Mouse (Mus musculus): ENCODE measurements around the gene Tle2. TPM values are rescaled to one million over a fixed set of nuclear protein-coding genes. Genes with fewer than 3 reads are reported as not detected.

The Tle2 gene
- polyA plus RNA-seq, 1 experiment from 2014 or later, result 37.3 TPM

DNA sequence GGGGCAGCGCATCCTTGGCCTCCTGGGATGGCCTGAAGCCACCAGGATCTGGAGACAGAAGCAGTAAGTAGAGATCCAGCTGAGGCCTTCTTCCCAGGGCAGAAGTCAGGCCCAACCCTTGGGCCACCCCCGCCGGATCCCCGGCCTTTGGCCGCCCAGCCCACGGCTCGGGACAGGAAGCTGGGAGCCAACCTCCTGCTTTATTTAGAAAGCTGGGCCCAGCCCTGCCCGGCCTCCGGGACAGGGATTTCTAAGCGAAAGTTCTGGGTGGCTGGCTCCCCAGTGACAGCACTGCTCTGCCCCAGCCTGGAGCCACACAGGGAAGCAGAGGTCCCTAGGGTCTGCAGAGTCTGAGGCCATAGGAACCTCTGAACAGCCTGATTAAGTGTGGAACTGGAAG lies 32.6 kb upstream of the Tle2 start:
- Histone ChIP-seq H3K4me3 (ENCODE audit: low read depth, low read length) (no peak overlapping the region), H3K36me3 (ENCODE audit: control insufficient read depth, insufficient read depth, low read length) (no peaks in the 10 kb centered on the region), H3K9ac (replicated peaks; ENCODE audit: low read depth, low read length) (no peak overlapping the region), H3K27me3 (ENCODE audit: control insufficient read depth, insufficient read depth, low read length) (no peaks in the 10 kb centered on the region), H3K4me2 (ENCODE audit: low read depth, low read length) (no peak overlapping the region), H3K27ac (ENCODE audit: low read depth, low read length) (no peak overlapping the region), H3K9me3 (ENCODE audit: control insufficient read depth, low read length) (no peaks in the 10 kb centered on the region), H3K4me1 (ENCODE audit: control insufficient read depth, insufficient read depth, low read length) (peaks cover 30% of the 10 kb centered on the region)
- 84% methylated on average over 10 of the region's 10 CpGs for WGBS
- no peak for ATAC-seq (ENCODE audit: low read depth)

DNA sequence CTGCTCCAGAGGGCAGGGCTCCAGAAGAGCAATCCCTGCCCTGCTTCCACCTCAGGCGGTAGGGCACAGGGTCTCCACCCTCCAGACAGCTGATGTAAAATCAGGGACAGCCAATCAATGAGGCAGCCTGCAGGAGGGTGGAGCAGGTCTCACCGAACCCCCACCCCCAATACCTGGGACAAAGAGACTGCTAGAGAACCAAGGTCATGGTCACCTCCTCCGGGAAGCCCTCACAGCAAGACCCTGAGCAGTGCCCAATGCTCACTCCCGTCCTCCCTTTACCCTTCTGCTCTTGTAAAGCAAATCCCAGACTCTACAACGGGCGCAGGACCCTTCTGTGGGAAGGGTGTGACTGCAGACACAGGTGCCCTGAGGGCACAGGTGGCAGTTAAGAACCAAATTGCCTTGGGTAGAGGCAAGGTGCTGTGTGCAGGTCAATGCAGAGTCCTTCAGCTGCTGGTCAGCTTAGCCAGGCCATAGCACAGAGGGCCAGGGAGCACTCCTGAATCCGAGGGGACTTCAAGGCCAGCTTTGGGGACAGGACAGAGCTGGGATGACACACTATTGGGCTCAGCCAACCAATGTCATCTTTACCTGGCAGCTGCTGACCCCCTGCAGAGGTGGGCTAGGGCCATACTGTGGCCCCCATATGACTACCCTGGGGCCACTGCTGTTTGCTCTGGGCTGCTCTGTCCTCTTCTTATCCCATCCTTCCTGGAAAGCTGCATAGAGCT lies 31.5 kb upstream of the Tle2 start:
- Histone ChIP-seq H3K9me3 (ENCODE audit: control insufficient read depth, low read length) (no peaks in the 10 kb centered on the region), H3K27ac (ENCODE audit: low read depth, low read length) (no peak overlapping the region), H3K4me2 (ENCODE audit: low read depth, low read length) (peak overlapping the region; percentile 66), H3K4me1 (ENCODE audit: control insufficient read depth, insufficient read depth, low read length) (peaks cover 30% of the 10 kb centered on the region), H3K27me3 (ENCODE audit: control insufficient read depth, insufficient read depth, low read length) (no peaks in the 10 kb centered on the region), H3K4me3 (ENCODE audit: low read depth, low read length) (no peak overlapping the region), H3K36me3 (ENCODE audit: control insufficient read depth, insufficient read depth, low read length) (no peaks in the 10 kb centered on the region), H3K9ac (replicated peaks; ENCODE audit: low read depth, low read length) (no peak overlapping the region; the same call in 1 of the 2 replicates)
- no peak for ATAC-seq (ENCODE audit: low read depth)
- 73% methylated on average over 7 of the region's 7 CpGs for WGBS

DNA sequence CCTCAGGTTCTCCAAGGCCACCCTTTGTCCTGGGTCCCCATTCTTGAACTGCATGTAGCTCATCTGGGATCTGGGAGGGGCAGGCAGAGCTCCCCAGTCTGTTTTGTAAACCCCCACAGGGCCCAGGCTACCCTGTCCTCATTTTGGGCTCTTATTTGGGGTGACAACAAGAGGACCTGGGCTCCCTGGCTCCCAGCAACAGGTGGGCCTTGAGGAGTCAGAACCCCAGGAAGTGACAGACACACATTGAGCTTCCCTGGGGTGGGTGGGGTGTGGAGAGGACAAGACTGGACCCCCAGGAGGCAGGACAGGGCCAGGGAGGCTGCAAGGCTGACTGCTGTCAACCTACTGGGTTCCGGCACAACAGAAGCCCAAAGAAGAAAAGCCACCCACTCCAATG lies 30.7 kb upstream of the Tle2 start:
- peak overlapping the region; percentile 88 for H3K4me3 ChIP-seq (ENCODE audit: low read depth, low read length)
- no peak for ATAC-seq (ENCODE audit: low read depth)
- no peaks in the 10 kb centered on the region for H3K27me3 ChIP-seq (ENCODE audit: control insufficient read depth, insufficient read depth, low read length)
- peaks cover 30% of the 10 kb centered on the region for H3K4me1 ChIP-seq (ENCODE audit: control insufficient read depth, insufficient read depth, low read length)
- peak overlapping the region; percentile 66 for H3K4me2 ChIP-seq (ENCODE audit: low read depth, low read length)
- H3K9ac ChIP-seq (replicated peaks; ENCODE audit: low read depth, low read length), result peak overlapping the region; percentile 92
- H3K27ac ChIP-seq (ENCODE audit: low read depth, low read length), result no peak overlapping the region
- H3K9me3 ChIP-seq (ENCODE audit: control insufficient read depth, low read length), result no peaks in the 10 kb centered on the region
- H3K36me3 ChIP-seq (ENCODE audit: control insufficient read depth, insufficient read depth, low read length), result no peaks in the 10 kb centered on the region
- 89% methylated on average over 1 of the region's 1 CpGs for WGBS

DNA sequence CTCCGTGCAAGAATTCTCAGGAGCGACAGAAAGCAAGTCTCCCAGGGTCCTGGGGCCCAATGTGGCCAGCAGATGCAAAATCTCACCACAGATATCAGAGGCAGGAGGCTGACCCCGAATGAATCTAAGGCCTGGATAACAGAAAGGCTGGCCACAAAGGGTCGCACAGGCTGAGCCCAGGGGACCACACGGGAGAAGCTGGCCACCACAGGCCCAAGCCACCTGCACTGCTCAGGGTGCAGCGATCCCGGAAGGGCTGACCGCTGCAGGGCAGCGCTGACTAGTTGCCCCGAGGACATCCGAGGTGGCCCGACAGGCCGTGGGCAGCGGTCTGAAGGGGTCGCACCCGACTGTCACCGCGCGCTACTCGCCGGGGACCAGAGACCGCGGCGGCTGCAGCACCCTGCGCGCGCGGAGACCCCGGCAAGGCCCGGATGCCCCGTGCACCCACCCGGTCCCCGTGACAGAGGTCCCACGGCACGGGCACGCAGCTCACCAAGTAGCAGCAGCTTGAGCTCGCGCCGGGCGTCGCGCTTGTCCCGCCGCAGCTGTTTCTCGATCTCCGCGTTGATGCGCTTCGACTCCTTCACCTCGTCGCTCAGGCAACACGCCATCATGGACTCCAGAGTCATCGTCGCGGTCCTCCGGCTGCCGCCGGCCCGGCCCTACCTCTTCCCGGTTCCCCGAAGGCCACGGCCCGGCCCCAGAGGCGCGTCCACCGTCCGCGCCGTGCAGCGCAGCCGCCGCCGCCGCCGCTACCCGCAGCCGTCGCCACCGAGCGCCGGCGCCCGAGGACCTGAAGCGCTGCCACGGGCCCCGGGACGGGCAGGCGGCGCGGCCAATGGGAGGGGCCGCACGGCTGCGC lies 29.8 kb upstream of the Tle2 start:
- H3K27ac ChIP-seq (ENCODE audit: low read depth, low read length), result peak overlapping the region; percentile 83
- under 1% methylated on average over 93 of the region's 93 CpGs for WGBS
- H3K9ac ChIP-seq (replicated peaks; ENCODE audit: low read depth, low read length), result peak overlapping the region; percentile 92
- H3K4me2 ChIP-seq (ENCODE audit: low read depth, low read length), result peak overlapping the region; percentile 66
- ATAC-seq (ENCODE audit: low read depth), result peak; percentile 13
- peak overlapping the region; percentile 88 for H3K4me3 ChIP-seq (ENCODE audit: low read depth, low read length)
- H3K9me3 ChIP-seq (ENCODE audit: control insufficient read depth, low read length), result no peaks in the 10 kb centered on the region
- H3K36me3 ChIP-seq (ENCODE audit: control insufficient read depth, insufficient read depth, low read length), result no peaks in the 10 kb centered on the region
- no peaks in the 10 kb centered on the region for H3K27me3 ChIP-seq (ENCODE audit: control insufficient read depth, insufficient read depth, low read length)
- H3K4me1 ChIP-seq (ENCODE audit: control insufficient read depth, insufficient read depth, low read length), result peaks cover 30% of the 10 kb centered on the region

DNA sequence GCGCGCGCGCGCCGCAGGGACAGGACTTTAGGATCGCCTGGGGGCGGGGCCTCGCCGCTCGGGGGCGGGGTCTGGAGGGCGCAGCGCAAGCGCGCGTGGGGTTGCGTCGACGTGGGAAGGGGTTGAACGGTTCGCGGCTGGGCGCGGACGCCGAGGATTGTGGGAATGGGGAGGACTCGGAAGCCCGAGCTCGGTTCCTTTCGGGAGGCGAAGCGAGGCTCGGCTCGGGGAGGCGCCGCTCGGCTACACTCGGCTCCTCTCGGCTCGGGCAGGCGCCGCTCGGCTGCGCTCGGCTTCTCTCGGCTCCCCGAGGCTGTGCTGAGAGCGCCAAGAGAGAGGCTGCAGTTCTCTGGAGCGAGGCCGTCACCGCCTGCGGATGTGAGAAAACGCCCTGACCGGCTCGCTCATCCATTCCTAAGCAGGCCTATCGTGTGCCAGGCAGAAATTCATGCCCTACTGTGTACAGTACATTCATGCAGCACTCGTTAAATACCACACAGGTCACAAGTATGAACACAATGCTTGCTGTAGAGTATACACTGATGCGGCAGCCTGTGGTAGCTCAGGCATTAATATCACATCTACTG lies 29.1 kb upstream of the Tle2 start, which contains the start of gene Gna11:
TSS of gene Gna11 (minus strand) at position 30 of the 587 bp plus-strand sequence.
- WGBS, result 1% methylated on average over 42 of the region's 59 CpGs
- Histone ChIP-seq H3K4me3 (ENCODE audit: low read depth, low read length) (peak within 1 kb of the TSS; percentile 88), H3K36me3 (ENCODE audit: control insufficient read depth, insufficient read depth, low read length) (no peaks in the 10 kb centered on the region), H3K27ac (ENCODE audit: low read depth, low read length) (peak within 1 kb of the TSS; percentile 94), H3K4me1 (ENCODE audit: control insufficient read depth, insufficient read depth, low read length) (peaks cover 30% of the 10 kb centered on the region), H3K4me2 (ENCODE audit: low read depth, low read length) (peak within 1 kb of the TSS; percentile 66), H3K9me3 (ENCODE audit: control insufficient read depth, low read length) (no peaks in the 10 kb centered on the region), H3K27me3 (ENCODE audit: control insufficient read depth, insufficient read depth, low read length) (no peaks in the 10 kb centered on the region), H3K9ac (replicated peaks; ENCODE audit: low read depth, low read length) (peak within 1 kb of the TSS; percentile 92)
- peak; percentile 96 for ATAC-seq (ENCODE audit: low read depth)

DNA sequence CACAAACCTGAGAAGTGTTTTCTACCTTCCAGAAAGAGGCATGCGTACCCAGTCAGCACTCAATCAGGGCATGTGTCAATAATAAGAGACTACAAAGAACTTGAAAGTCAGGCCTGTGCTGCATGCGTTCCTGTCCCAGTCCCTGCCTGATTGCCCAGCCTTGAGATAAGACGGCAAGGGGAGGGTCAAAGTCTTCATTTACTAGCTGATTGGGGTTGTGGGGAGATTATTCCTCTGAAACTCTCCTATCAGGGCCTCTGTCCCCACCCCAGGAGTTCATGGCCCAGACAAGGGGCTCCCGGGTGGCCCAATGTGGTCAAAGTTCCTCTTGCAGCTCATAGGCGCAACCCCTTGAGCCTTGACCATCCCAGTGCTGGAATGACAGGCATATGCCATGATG lies 28.0 kb upstream of the Tle2 start:
- H3K9ac ChIP-seq (replicated peaks; ENCODE audit: low read depth, low read length), result 0 out of 2 replicates have a peak overlapping the region, but pooled peaks have one; percentile 2
- H3K4me3 ChIP-seq (ENCODE audit: low read depth, low read length), result no peak overlapping the region
- no peak overlapping the region for H3K27ac ChIP-seq (ENCODE audit: low read depth, low read length)
- no peaks in the 10 kb centered on the region for H3K27me3 ChIP-seq (ENCODE audit: control insufficient read depth, insufficient read depth, low read length)
- no peaks in the 10 kb centered on the region for H3K36me3 ChIP-seq (ENCODE audit: control insufficient read depth, insufficient read depth, low read length)
- H3K4me2 ChIP-seq (ENCODE audit: low read depth, low read length), result no peak overlapping the region
- no peaks in the 10 kb centered on the region for H3K9me3 ChIP-seq (ENCODE audit: control insufficient read depth, low read length)
- H3K4me1 ChIP-seq (ENCODE audit: control insufficient read depth, insufficient read depth, low read length), result peaks cover 30% of the 10 kb centered on the region
- WGBS, result 82% methylated on average over 5 of the region's 5 CpGs
- ATAC-seq (ENCODE audit: low read depth), result no peak

DNA sequence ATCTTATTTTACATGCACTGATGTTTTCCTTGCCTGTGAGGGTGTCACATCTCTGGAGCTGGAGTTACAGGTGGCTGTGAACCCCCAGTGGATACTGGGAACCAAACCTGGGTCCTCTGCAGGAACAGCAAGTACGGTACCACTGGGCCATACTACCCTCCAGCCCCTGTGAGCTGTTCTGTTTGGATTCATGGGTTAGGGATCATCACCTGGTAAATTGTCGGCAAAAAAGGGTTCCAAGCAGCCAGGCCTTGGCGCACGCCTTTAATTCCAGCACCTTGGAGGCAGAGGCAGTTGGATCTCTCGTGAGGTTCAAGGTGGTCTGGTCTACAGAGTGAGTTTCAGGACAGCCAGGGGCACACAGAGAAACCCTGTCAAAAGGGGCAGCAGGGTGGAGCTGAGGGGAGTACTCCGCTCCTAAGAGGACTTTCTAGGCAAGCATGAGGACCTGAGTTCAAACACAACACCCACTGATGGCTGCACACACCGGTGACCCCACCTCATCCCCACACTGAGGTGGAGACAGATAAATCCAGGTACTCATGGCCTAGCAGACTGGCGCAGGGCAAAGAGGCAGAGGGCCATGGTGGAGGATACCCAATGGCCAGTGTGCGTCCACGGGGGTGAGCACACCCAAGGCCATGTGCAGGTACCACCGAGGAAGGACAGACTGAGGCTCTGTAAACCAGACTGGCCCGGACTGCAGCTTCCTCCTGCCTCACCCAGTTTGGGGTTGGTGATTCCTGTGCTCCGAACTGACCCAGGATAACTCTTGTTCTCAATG lies 27.4 kb upstream of the Tle2 start:
- Histone ChIP-seq H3K4me1 (ENCODE audit: control insufficient read depth, insufficient read depth, low read length) (peaks cover 26% of the 10 kb centered on the region), H3K9me3 (ENCODE audit: control insufficient read depth, low read length) (no peaks in the 10 kb centered on the region), H3K4me3 (ENCODE audit: low read depth, low read length) (no peak overlapping the region), H3K27ac (ENCODE audit: low read depth, low read length) (no peak overlapping the region), H3K4me2 (ENCODE audit: low read depth, low read length) (no peak overlapping the region), H3K9ac (replicated peaks; ENCODE audit: low read depth, low read length) (no peak overlapping the region), H3K36me3 (ENCODE audit: control insufficient read depth, insufficient read depth, low read length) (no peaks in the 10 kb centered on the region), H3K27me3 (ENCODE audit: control insufficient read depth, insufficient read depth, low read length) (no peaks in the 10 kb centered on the region)
- 91% methylated on average over 13 of the region's 13 CpGs for WGBS
- no peak for ATAC-seq (ENCODE audit: low read depth)

DNA sequence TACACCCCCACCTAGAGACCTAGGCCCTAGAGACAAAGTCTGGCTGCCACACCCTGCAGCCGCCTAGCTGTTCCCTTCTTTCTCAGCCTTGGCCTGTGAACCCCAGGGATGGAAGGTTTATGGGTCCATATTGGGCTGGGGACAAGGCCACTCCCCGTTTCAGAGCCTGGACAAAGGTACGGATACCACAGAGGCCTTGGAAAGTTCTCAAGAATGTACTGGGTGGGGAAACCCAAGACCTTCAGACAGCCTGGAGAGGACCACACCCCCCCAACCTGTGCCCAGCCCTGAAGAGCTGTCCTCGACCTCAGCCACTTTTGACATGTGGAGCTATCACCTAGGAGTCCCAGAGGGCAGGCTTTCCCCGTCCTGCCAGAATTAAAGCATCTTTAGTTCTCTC lies 25.4 kb upstream of the Tle2 start:
- no peaks in the 10 kb centered on the region for H3K36me3 ChIP-seq (ENCODE audit: control insufficient read depth, insufficient read depth, low read length)
- WGBS, result 82% methylated on average over 5 of the region's 5 CpGs
- no peaks in the 10 kb centered on the region for H3K27me3 ChIP-seq (ENCODE audit: control insufficient read depth, insufficient read depth, low read length)
- no peak overlapping the region for H3K4me2 ChIP-seq (ENCODE audit: low read depth, low read length)
- no peak overlapping the region for H3K27ac ChIP-seq (ENCODE audit: low read depth, low read length)
- no peak overlapping the region for H3K4me3 ChIP-seq (ENCODE audit: low read depth, low read length)
- no peaks in the 10 kb centered on the region for H3K9me3 ChIP-seq (ENCODE audit: control insufficient read depth, low read length)
- H3K9ac ChIP-seq (replicated peaks; ENCODE audit: low read depth, low read length), result no peak overlapping the region
- H3K4me1 ChIP-seq (ENCODE audit: control insufficient read depth, insufficient read depth, low read length), result peaks cover 6% of the 10 kb centered on the region
- ATAC-seq (ENCODE audit: low read depth), result no peak

Measured in neural tube, embryonic 14.5 days (tissue).